Mouse (Mus musculus) MEL (cell line): ENCODE measurements at regions not wholly inside any gene's neighbourhood (a gene's known extent, or its start where the extent isn't known, plus 50 kb on each side); places are given as distances from the start of the nearest gene placed in this dataset.

Experiments used
- DNase-seq: peaks from one replicate; pipeline ENCODE4 v3.0.0; 2011; ENCODE audit warnings: low read depth, low spot score
- H3K27ac ChIP-seq: 2 replicates; pipeline ENCODE4 v1.5.1; 2012; ENCODE audit warnings: low read depth, mild to moderate bottlenecking, control low read depth, low read length, moderate library complexity; ENCODE audit not compliant: control insufficient read depth
- H3K27me3 ChIP-seq, 2 experiments: fragments of 150-350 bp in 1 of 2; sonication (generic) in 1 of 2; 2 replicates each; pipeline ENCODE4 v1.6.1; 2012; ENCODE audit warnings: low read length in 2 of 2, mild to moderate bottlenecking in 2 of 2, improper control_type of control experiment in 1 of 2, moderate library complexity in 1 of 2; ENCODE audit not compliant: insufficient read depth in 2 of 2, control insufficient read depth in 1 of 2
- H3K36me3 ChIP-seq, 2 experiments: 2 replicates each; pipeline ENCODE4 v1.6.1; 2012 to 2014; ENCODE audit warnings: low read length in 2 of 2, improper control_type of control experiment in 1 of 2, inconsistent platforms in 1 of 2, mild to moderate bottlenecking in 1 of 2; ENCODE audit not compliant: insufficient read depth in 2 of 2, control insufficient read depth in 1 of 2
- H3K4me1 ChIP-seq, 2 experiments: fragments of 150-350 bp in 1 of 2; sonication (generic) in 1 of 2; 2 replicates each; pipeline ENCODE4 v1.6.1; 2012; ENCODE audit warnings: low read length in 2 of 2, improper control_type of control experiment in 1 of 2, mild to moderate bottlenecking in 1 of 2; ENCODE audit not compliant: insufficient read depth in 2 of 2, control insufficient read depth in 1 of 2
- H3K4me3 ChIP-seq, 2 experiments: fragments of 150-350 bp in 1 of 2; sonication (generic) in 1 of 2; 2 replicates each; pipeline ENCODE4 v1.5.1; 2012; ENCODE audit warnings: low read depth in 2 of 2, low read length in 2 of 2, mild to moderate bottlenecking in 2 of 2, moderate library complexity in 2 of 2, control low read depth in 1 of 2, improper control_type of control experiment in 1 of 2; ENCODE audit not compliant: control insufficient read depth in 1 of 2, insufficient read depth in 1 of 2
- H3K79me2 ChIP-seq: 2 replicates; pipeline ENCODE4 v1.6.1; 2012; ENCODE audit warnings: mild to moderate bottlenecking, low read length, moderate library complexity; ENCODE audit not compliant: control insufficient read depth, poor library complexity, insufficient read depth
- H3K9ac ChIP-seq: 2 replicates; pipeline ENCODE4 v1.6.1; 2012; ENCODE audit warnings: low read depth, mild to moderate bottlenecking, control low read depth, low read length, moderate library complexity; ENCODE audit not compliant: control insufficient read depth, poor library complexity, severe bottlenecking
- H3K9me3 ChIP-seq: fragments of 150-350 bp; sonication (generic); replicated peaks from 2 replicates; pipeline ENCODE4 v1.6.1; 2012; ENCODE audit warnings: mild to moderate bottlenecking, low read length, improper control_type of control experiment, moderate library complexity; ENCODE audit not compliant: insufficient read depth
- CHD1 ChIP-seq: IDR thresholded peaks from 2 replicates; pipeline ENCODE4 v1.6.1; 2012; ENCODE audit warnings: low read depth, mild to moderate bottlenecking, inconsistent platforms, low read length, improper control_type of control experiment
- CHD2 ChIP-seq: IDR thresholded peaks from 2 replicates; pipeline ENCODE4 v1.6.1; 2011; ENCODE audit warnings: low read length, improper control_type of control experiment
- CTCF ChIP-seq, 3 experiments: IDR thresholded peaks in 2 of 3; conservative IDR thresholded peaks in 1 of 3; 2 replicates each; pipeline ENCODE4 v1.5.1; 2011 to 2012; ENCODE audit warnings: low read length in 3 of 3, low read depth in 2 of 3, mild to moderate bottlenecking in 2 of 3, improper control_type of control experiment in 1 of 3, inconsistent platforms in 1 of 3, mixed read lengths in 1 of 3, moderate library complexity in 1 of 3; ENCODE audit not compliant: control insufficient read depth in 1 of 3, insufficient read depth in 1 of 3, poor library complexity in 1 of 3, severe bottlenecking in 1 of 3
- E2F4 ChIP-seq: IDR thresholded peaks from 2 replicates; pipeline ENCODE4 v1.6.1; 2011; ENCODE audit warnings: low read depth, low read length, improper control_type of control experiment, borderline replicate concordance
- ELF1 ChIP-seq: IDR thresholded peaks from 2 replicates; pipeline ENCODE4 v1.6.1; 2014; ENCODE audit warnings: low read depth, mild to moderate bottlenecking, inconsistent platforms, low read length, improper control_type of control experiment, moderate library complexity
- EP300 ChIP-seq, 2 experiments: IDR thresholded peaks; 2 replicates each; pipeline ENCODE4 v1.6.1; 2011; ENCODE audit warnings: improper control_type of control experiment in 2 of 2, low read length in 2 of 2, low read depth in 1 of 2, mild to moderate bottlenecking in 1 of 2
- ETS1 ChIP-seq: IDR thresholded peaks from 2 replicates; pipeline ENCODE4 v1.6.1; 2012; ENCODE audit warnings: low read depth, mild to moderate bottlenecking, inconsistent platforms, low read length, improper control_type of control experiment, moderate library complexity
- GABPA ChIP-seq: IDR thresholded peaks from 2 replicates; pipeline ENCODE4 v1.6.1; 2012; ENCODE audit warnings: low read depth, mild to moderate bottlenecking, inconsistent platforms, low read length, improper control_type of control experiment, moderate library complexity
- JUND ChIP-seq: IDR thresholded peaks from 2 replicates; pipeline ENCODE4 v1.6.1; 2011; ENCODE audit warnings: low read depth, mild to moderate bottlenecking, improper control_type of control experiment, low read length
- MAFK ChIP-seq: IDR thresholded peaks from 2 replicates; pipeline ENCODE4 v1.6.1; 2011; ENCODE audit warnings: low read depth, mild to moderate bottlenecking, low read length, improper control_type of control experiment, borderline replicate concordance
- MAX ChIP-seq: IDR thresholded peaks from 2 replicates; pipeline ENCODE4 v1.6.1; 2011; ENCODE audit warnings: low read length, improper control_type of control experiment
- MEF2A ChIP-seq: IDR thresholded peaks from 2 replicates; pipeline ENCODE4 v1.6.1; 2014; ENCODE audit warnings: low read depth, mild to moderate bottlenecking, inconsistent platforms, low read length, improper control_type of control experiment; ENCODE audit not compliant: poor library complexity, insufficient replicate concordance, severe bottlenecking; ENCODE audit errors: extremely low read depth
- MXI1 ChIP-seq: IDR thresholded peaks from 2 replicates; pipeline ENCODE4 v1.6.1; 2011; ENCODE audit warnings: mild to moderate bottlenecking, low read depth, low read length, improper control_type of control experiment
- MYB ChIP-seq: IDR thresholded peaks from 2 replicates; pipeline ENCODE4 v1.6.1; 2011; ENCODE audit warnings: mild to moderate bottlenecking, low read depth, low read length, improper control_type of control experiment
- NELFE ChIP-seq: IDR thresholded peaks from 2 replicates; pipeline ENCODE4 v1.6.1; 2011; ENCODE audit warnings: low read depth, low read length, improper control_type of control experiment
- NRF1 ChIP-seq: IDR thresholded peaks from 2 replicates; pipeline ENCODE4 v1.6.1; 2014; ENCODE audit warnings: low read depth, mild to moderate bottlenecking, inconsistent platforms, low read length, improper control_type of control experiment, moderate library complexity; ENCODE audit not compliant: poor library complexity, insufficient read depth, severe bottlenecking
- POLR2A ChIP-seq, 2 experiments: IDR thresholded peaks; 2 replicates each; pipeline ENCODE4 v1.6.1; 2011 to 2012; ENCODE audit warnings: low read length in 2 of 2, mild to moderate bottlenecking in 2 of 2, control low read depth in 1 of 2, improper control_type of control experiment in 1 of 2, low read depth in 1 of 2, moderate library complexity in 1 of 2; ENCODE audit not compliant: control insufficient read depth in 1 of 2, insufficient read depth in 1 of 2, poor library complexity in 1 of 2
- RAD21 ChIP-seq: IDR thresholded peaks from 2 replicates; pipeline ENCODE4 v1.6.1; 2011; ENCODE audit warnings: mild to moderate bottlenecking, low read depth, low read length, improper control_type of control experiment
- SIN3A ChIP-seq: IDR thresholded peaks from 2 replicates; pipeline ENCODE4 v1.6.1; 2012; ENCODE audit warnings: low read length, improper control_type of control experiment, inconsistent platforms
- SMC3 ChIP-seq: IDR thresholded peaks from 2 replicates; pipeline ENCODE4 v1.6.1; 2011; ENCODE audit warnings: low read depth, low read length, improper control_type of control experiment
- TAL1 ChIP-seq: IDR thresholded peaks from 2 replicates; pipeline ENCODE4 v1.6.1; 2012; ENCODE audit warnings: mild to moderate bottlenecking, inconsistent platforms, low read length, moderate library complexity, mixed read lengths
- TBP ChIP-seq: IDR thresholded peaks from 2 replicates; pipeline ENCODE4 v1.8.0; 2011; ENCODE audit warnings: low read depth, low read length, improper control_type of control experiment
- UBTF ChIP-seq: IDR thresholded peaks from 2 replicates; pipeline ENCODE4 v1.6.1; 2012; ENCODE audit warnings: low read depth, mild to moderate bottlenecking, inconsistent platforms, low read length, improper control_type of control experiment, moderate library complexity, borderline replicate concordance; ENCODE audit not compliant: insufficient read depth
- ZC3H11A ChIP-seq: IDR thresholded peaks from 2 replicates; pipeline ENCODE4 v1.6.1; 2012; ENCODE audit warnings: low read depth, mild to moderate bottlenecking, inconsistent platforms, low read length, improper control_type of control experiment
- ZKSCAN1 ChIP-seq: IDR thresholded peaks from 2 replicates; pipeline ENCODE4 v1.6.1; 2012; ENCODE audit warnings: low read depth, mild to moderate bottlenecking, inconsistent platforms, low read length, improper control_type of control experiment, moderate library complexity
- ZMIZ1 ChIP-seq: IDR thresholded peaks from 2 replicates; pipeline ENCODE4 v1.6.1; 2012; ENCODE audit warnings: low read depth, mild to moderate bottlenecking, inconsistent platforms, low read length, improper control_type of control experiment, moderate library complexity
- ZNF384 ChIP-seq: IDR thresholded peaks from 2 replicates; pipeline ENCODE4 v1.6.1; 2012; ENCODE audit warnings: low read depth, mild to moderate bottlenecking, inconsistent platforms, low read length, improper control_type of control experiment

DNA sequence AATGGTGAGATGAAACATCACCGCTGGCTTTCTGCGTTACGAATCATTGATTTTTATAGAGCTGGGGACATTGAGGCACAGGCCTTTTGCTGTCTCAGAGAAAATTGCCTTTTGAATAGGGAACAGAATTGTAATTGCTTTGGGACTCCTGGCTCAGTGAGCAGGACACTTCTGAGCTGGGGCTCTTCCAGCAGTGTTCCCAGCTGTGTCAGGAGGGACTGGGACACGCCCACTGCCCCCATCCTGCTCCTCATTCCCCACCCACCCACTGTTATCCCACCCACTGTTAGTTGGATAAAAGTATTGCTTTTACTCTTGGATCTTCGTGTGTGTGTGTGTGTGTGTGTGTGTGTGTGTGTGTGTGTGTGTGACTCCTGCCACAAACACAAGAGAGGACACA, 204.4 kb upstream of the 1700012A03Rik start:
- H3K4me1 ChIP-seq: no peaks in the 10 kb centered on the region
- no peak overlapping the region for H3K4me3 ChIP-seq
- no peaks in the 10 kb centered on the region for H3K9me3 ChIP-seq
- no peaks in the 10 kb centered on the region for H3K27me3 ChIP-seq
- H3K79me2 ChIP-seq: no peaks in the 10 kb centered on the region
- no peaks in the 10 kb centered on the region for H3K36me3 ChIP-seq
- H3K9ac ChIP-seq: no peak overlapping the region
- TF ChIP-seq MAFK: no peak
- TF ChIP-seq NRF1: no peak
- TF ChIP-seq ZMIZ1: no peak
- no peak for TF ChIP-seq ZKSCAN1
- TF ChIP-seq ZC3H11A: no peak
- no peak for TF ChIP-seq UBTF
- TF ChIP-seq E2F4: no peak
- TF ChIP-seq MYB: no peak
- TF ChIP-seq CTCF (IDR thresholded peaks at IDR 0.05 in 2 of 3, conservative IDR thresholded peaks at IDR 0.05 in 1 of 3; ENCODE audit: control insufficient read depth in 1 of 3, insufficient read depth in 1 of 3, low read depth in 2 of 3, low read length in 3 of 3, poor library complexity in 1 of 3, severe bottlenecking in 1 of 3): no peak
- TF ChIP-seq, all 39 proteins: peak for 0
- no peak overlapping the region for H3K27ac ChIP-seq
- DNase-seq: no peak

DNA sequence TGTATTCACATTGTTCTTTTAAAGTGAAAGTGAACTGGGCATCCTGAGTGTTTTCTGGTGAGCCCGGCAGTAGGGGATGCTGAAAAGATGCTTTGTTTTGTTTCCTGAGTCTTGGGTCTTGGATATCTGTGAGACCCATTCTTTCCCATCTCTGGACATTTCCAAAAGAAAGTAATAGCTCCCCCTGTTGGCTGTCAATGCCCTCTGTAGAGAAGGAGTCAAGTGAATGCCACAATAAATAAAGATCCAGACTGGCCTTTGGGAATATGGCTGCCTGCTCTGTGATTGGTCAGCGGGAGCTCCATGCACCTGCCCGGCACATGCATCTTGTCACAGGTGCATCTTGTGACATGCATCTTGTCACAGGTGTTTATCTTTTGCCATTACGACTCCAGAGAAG, 209.4 kb upstream of the 1700012A03Rik start:
- Histone ChIP-seq H3K27ac (no peak overlapping the region), H3K9ac (no peak overlapping the region)
- TF ChIP-seq JUND (no peak), MAX (no peak), CTCF (IDR thresholded peaks at IDR 0.05 in 2 of 3, conservative IDR thresholded peaks at IDR 0.05 in 1 of 3; ENCODE audit: control insufficient read depth in 1 of 3, insufficient read depth in 1 of 3, low read depth in 2 of 3, low read length in 3 of 3, poor library complexity in 1 of 3, severe bottlenecking in 1 of 3) (peak in 2 of 3 experiments; percentile 15 to 46; a peak in 3 of 6 replicates), SIN3A (no peak), ETS1 (no peak), ZKSCAN1 (no peak), ELF1 (no peak), EP300 (IDR thresholded peaks at IDR 0.05; ENCODE audit: low read depth in 1 of 2, low read length in 2 of 2) (no peak), MXI1 (no peak), TAL1 (no peak), TBP (no peak), SMC3 (peak; percentile 38; the same call in 1 of the 2 replicates), MEF2A (no peak), MAFK (no peak), CHD2 (no peak), ZNF384 (no peak), CHD1 (no peak), POLR2A (IDR thresholded peaks at IDR 0.05; ENCODE audit: control insufficient read depth in 1 of 2, insufficient read depth in 1 of 2, low read depth in 1 of 2, low read length in 2 of 2, poor library complexity in 1 of 2) (no peak), GABPA (no peak), ZMIZ1 (no peak), RAD21 (peak; percentile 26), NELFE (no peak)
- TF ChIP-seq, all 39 proteins: peak for 3
- H3K79me2 ChIP-seq: no peaks in the 10 kb centered on the region
- H3K9me3 ChIP-seq: no peaks in the 10 kb centered on the region
- H3K36me3 ChIP-seq: no peaks in the 10 kb centered on the region
- H3K27me3 ChIP-seq: no peaks in the 10 kb centered on the region
- peak; percentile 9 for DNase-seq
- H3K4me3 ChIP-seq: no peak overlapping the region
- no peaks in the 10 kb centered on the region for H3K4me1 ChIP-seq
